Mouse (Mus musculus) brain, embryonic 14.5 days (tissue): ENCODE measurements around the gene Mief2. TPM values are rescaled to one million over a fixed set of nuclear protein-coding genes. Genes with fewer than 3 reads are reported as not detected.

Experiments
- DNase-seq: peaks from one replicate; pipeline ENCODE4 v3.0.0-alpha.2; 2011; ENCODE audit warnings: low read depth
- CTCF ChIP-seq: fragments of 200-500 bp; IDR thresholded peaks from 2 replicates; pipeline ENCODE4 v1.5.1; 2012; ENCODE audit warnings: inconsistent platforms, mild to moderate bottlenecking, moderate library complexity, borderline replicate concordance; ENCODE audit not compliant: insufficient read depth, insufficient read length; ENCODE audit errors: extremely low read depth
- POLR2A ChIP-seq: fragments of 200-500 bp; IDR thresholded peaks from 2 replicates; pipeline ENCODE4 v1.6.1; 2012; ENCODE audit warnings: mild to moderate bottlenecking, inconsistent platforms, borderline replicate concordance; ENCODE audit not compliant: poor library complexity, insufficient read depth, insufficient read length, severe bottlenecking; ENCODE audit errors: extremely low read depth
- polyA plus RNA-seq: library from polyadenylated mRNA; depleted of rRNA; stranded (reverse); fragments of >200 nt; gene quantifications from 2 replicates; pipeline ENCODE4 v1.2.3, GENCODE M21; 2012

Mief2 gene
- polyA plus RNA-seq, 1 experiment, result 29.9 TPM

DNA sequence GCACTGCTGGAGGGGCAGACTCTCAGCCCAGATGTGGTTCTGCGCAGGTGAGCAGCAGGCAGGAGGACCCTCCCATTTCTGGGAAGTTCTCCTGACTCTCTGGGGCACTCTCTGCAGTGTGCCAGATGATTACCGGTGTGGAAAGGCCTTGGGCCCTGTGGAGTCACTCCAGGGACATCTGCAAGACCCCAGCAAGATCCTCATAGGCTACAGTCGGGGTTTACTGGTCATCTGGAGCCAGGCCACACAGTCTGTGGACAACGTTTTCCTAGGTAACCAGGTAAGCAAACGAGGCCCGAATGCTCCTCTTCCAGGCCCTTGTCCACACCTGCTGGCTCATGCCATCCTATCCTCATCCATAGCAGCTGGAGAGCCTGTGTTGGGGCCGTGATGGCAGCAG is 22.1 kb upstream of the Mief2 start:
- TF ChIP-seq POLR2A (no peak), CTCF (no peak)
- no peak for DNase-seq

DNA sequence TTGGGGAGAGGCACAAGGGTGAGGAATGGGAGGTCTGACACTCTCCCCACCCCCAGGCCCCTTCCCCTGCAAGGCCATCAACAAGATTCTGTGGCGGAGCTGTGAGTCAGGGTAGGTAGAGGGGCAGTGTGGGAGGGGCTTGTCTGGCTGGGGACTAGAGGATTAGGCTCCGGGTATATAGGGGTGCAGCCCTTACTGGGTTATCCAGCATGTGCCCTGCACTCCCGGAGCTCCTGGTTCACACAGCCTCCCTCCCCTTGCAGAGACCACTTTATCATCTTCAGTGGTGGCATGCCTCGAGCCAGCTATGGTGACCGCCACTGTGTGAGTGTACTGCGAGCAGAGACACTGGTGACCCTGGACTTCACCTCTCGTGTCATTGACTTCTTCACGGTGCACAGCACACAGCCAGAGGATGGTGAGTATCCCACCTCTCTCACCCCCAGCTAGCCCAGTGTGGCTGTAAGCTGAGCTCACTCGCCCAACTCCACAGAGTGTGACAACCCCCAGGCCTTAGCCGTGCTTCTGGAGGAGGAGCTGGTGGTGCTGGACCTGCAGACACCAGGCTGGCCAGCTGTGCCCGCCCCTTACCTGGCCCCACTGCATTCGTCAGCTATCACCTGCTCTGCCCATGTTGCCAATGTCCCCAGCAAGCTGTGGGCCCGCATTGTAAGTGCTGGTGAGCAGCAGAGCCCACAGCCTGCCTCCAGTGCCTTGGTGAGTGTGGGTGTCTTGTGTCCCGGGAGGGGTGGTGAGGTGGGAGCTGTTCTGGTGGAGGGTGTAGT is 21.3 kb upstream of the Mief2 start:
- TF ChIP-seq POLR2A (no peak), CTCF (no peak)
- DNase-seq, result no peak

DNA sequence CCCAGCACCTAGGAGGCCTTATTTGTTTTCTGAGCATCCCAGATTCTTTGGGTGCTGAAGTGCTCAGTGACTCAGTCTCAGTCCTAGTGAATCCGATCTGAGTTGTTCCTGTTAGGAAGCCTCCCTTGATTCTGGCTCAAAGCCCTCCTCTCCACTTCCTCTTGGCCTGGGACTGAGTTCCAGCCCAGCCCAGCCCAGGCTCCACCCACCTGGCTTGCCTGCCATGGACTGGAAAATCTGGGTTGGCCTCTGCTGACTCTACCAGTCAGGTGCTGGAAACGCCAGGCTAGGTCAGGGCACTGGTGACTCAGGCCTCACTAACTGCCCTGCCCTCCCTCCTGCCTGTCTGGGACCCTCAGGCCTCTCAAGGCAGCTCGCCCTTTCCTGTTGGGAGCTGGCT is 20.5 kb upstream of the Mief2 start:
- DNase-seq, result no peak
- TF ChIP-seq POLR2A (no peak), CTCF (no peak)

DNA sequence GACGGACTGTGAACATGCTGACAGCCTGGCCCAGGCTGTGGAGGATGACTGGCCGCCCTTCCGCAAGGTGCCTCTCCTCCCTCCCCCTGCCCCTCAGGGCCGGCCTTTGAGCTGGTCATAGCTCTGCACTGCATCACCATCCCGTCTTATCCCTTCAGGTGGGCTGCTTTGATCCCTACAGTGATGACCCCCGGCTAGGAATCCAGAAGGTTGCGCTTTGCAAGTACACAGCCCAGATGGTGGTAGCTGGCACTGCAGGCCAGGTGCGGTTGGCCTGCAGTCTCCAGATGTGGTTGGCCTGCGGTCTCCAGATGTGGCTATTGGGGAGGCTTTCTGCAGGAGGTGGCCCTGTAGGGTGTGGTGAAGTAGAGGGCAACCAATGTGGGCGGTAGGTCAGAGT is 19.6 kb upstream of the Mief2 start:
- TF ChIP-seq CTCF, result no peak
- TF ChIP-seq POLR2A, result no peak
- DNase-seq, result no peak

DNA sequence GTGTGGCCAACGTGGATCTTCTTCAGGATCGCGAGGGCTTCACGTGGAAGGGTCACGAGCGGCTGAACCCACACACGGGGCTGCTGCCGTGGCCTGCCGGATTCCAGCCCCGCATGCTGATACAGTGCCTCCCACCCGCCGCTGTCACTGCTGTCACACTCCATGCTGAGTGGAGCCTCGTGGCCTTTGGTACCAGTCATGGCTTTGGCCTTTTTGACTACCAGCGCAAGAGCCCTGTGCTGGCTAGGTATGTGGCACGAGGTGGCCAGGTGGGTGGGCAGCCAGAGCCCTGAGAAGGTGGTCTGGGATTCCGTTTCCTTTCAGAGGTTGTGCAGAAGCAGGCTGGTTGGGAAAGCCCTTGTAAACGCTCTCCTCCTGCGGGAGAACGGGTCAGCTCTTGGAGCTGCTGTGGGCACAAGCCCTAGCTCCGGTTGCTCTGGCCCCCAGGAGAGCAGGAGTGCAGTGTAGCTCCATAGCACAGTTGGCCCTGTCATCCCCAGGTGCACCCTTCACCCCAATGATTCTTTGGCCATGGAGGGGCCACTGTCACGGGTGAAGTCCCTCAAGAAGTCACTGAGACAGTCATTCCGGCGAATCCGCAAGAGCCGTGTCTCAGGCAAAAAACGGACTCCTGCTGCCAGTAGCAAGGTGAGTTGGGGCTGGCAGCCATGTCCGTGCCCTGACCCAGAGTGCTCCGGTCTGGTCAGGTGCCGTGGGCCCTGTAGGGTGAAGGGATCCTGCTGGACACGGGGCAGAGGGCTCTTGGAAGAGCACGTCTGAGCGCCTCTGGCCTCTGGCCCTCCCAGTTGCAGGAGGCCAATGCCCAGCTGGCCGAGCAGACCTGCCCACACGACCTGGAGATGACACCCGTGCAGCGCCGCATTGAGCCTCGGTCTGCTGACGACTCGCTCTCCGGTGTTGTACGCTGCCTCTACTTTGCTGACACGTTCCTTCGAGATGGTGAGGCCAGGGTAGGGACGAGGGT is 18.4 kb upstream of the Mief2 start:
- DNase-seq, result no peak
- no peak for TF ChIP-seq CTCF
- TF ChIP-seq POLR2A, result no peak

DNA sequence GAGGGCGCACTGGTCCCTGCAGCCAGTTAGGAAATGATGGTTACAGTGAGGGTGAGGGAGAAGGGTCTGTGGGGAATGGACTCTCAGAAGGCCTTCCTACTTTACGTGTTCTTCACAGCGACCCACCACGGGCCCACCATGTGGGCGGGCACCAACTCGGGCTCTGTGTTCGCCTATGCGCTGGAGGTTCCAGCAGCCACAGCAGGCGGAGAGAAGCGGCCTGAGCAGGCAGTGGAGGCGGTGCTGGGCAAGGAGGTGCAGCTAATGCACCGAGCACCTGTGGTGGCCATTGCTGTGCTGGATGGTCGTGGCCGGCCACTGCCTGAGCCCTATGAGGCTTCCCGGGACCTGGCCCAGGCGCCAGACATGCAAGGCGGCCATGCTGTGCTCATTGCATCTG is 17.0 kb upstream of the Mief2 start:
- no peak for DNase-seq
- TF ChIP-seq POLR2A, result no peak
- TF ChIP-seq CTCF, result no peak

DNA sequence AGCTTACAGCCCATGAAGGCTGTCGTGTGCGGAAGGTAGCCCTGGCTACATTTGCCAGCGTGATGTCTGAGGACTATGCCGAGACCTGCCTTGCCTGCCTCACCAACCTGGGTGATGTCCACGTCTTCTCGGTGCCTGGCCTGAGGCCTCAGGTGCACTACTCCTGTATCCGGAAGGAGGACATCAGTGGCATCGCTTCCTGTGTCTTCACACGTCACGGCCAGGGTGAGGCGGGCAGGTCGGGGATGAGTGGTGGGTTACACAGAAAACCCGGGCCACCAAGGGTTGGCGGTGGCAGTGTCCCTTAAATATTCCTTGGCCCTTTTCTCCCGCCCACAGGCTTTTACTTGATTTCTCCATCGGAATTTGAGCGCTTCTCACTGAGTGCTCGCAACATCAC is 16.2 kb upstream of the Mief2 start:
- TF ChIP-seq CTCF, result no peak
- TF ChIP-seq POLR2A, result no peak
- DNase-seq, result no peak

DNA sequence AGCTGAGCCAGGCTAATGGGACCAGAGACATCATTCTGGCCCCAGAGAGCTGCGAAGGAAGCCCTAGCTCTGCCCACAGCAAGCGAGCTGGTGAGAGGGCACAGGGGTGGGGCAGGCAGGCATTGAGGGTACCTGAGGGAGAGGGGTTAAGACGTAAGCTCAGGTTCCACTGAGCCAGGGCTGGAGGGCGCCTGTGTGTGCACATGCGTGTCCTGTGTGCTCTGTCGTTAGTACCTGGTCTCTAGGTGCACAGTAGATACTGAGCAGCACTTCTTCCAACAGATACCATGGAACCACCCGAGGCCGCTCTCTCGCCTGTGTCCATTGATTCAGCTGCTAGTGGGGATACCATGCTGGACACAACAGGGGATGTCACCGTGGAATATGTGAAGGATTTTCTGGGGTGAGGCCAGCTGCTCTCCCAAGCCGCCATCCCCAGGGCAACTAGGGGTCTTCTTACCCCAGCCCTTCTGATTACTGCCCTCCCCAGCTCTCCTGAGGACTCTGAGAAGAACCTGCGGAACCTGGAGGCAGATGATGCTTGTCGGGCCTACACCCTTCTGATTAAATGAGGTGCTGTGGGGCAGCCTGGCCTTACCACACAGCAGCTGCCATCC is 15.5 kb upstream of the Mief2 start:
- TF ChIP-seq POLR2A, result no peak
- TF ChIP-seq CTCF, result no peak
- DNase-seq, result no peak

DNA sequence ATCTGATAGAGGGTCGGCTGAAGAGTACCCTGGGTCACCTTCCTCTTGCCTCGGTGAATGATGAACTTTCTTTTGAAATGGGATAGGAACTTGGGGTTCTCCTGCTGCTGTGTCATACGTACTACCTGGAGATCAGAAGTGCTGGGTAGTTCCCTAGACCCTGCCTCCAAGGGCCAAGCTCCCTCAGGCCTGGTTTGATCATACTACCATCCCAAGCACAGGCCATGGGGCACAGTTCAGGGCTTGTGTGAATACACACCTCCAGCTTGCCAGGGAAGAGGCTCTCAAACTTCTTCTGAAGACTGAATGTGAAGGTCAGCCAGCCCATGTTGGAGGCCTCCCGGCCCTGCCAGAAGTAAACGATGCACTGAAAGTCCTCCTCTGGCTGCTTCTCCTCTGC is 12.4 kb upstream of the Mief2 start:
- no peak for TF ChIP-seq POLR2A
- TF ChIP-seq CTCF, result no peak
- no peak for DNase-seq

DNA sequence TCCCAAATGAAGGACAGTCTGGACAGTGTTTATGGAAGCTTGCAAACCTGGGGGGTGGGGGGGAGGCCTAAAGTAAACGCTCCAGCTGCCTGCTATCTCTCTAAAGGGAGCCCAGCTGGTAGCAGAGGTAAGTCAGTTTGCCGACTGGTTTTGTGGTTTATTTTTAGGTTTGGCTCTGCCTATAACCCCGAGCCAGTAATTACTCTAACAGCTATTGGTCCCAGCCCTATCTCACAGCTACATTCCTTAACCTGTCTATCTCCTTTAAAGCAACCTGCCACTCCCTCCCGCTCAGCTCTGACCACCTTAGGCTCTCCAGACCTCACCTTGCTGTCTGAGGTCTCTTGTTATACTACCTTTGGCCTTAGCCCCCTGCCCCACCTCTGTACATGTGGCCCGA is 8.9 kb upstream of the Mief2 start:
- DNase-seq, result no peak
- TF ChIP-seq CTCF (no peak), POLR2A (no peak)
